Mouse (Mus musculus) adrenal gland, adult 18-20 months (tissue): ENCODE data around the gene Dennd4a. TPM values are rescaled to one million over a fixed set of nuclear protein-coding genes. Genes with fewer than 3 reads are reported as not detected.

ENCODE experiments used
- DNase-seq, 2 experiments: peaks; one replicate each; pipeline ENCODE4 v3.0.0; 2021 to 2022; ENCODE audit warnings: low spot score in 2 of 2
- long read RNA-seq, 2 experiments: library from polyadenylated mRNA; stranded (forward); transcript quantifications; one replicate each; pipeline ENCODE4 v2.0.0; 2021
- total RNA-seq, 2 experiments: library from RNA; stranded (reverse); gene quantifications; 1 replicate in 1 of 2; 2 replicates in 1 of 2; pipeline ENCODE4 v1.2.3; 2021

The Dennd4a gene
- total RNA-seq = 10 to 100 TPM; 15.9 to 18.9 TPM
- long read RNA-seq, experiment 1, partial matches to known transcripts = 0 of 1 reads
- long read RNA-seq, experiment 1, other reads (novel, unspliced or antisense) = 1 of 1 reads
- long read RNA-seq, experiment 2, partial matches to known transcripts = 0 of 2 reads
- long read RNA-seq, experiment 2, other reads (novel, unspliced or antisense) = 2 of 2 reads

DNA sequence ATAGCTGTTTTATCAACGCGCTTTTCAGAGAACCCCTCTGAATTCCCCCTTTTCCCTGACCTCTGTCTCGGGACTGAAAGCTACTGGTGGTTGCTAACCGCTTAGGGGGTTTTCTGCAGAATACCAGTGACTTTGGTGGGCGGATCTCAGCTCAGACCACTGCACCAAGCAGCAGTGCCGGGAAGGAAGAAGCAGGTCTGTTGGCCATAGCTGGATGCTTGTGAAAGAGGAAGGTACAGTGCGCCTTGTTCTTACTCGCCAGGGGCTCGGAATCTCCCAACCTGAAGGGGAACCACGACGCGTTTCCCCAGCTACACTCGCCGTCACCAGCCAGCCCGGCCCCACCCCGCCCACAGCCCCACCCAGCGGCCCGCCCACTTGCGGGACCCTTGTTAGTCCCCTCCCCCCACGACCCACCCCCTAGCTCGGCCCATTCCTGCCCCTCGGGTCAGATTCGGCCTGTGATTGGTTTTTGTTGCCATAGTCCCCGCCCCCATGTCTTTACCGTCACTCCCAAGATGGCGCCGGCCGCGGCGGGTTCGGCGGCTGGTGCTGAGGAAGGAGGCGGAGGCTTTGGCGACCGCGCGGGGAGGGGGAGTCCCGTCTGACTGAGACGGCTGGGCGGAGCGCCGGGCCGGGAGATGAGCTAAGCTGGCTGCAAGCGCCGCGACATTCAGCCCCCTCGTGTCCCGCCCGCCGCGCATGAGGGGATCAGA, at the start of gene Dennd4a:
TSS of gene Dennd4a (plus strand) at position 519 of the 716 bp plus-strand sequence.
- peak; percentile 95 to 96 for DNase-seq

DNA sequence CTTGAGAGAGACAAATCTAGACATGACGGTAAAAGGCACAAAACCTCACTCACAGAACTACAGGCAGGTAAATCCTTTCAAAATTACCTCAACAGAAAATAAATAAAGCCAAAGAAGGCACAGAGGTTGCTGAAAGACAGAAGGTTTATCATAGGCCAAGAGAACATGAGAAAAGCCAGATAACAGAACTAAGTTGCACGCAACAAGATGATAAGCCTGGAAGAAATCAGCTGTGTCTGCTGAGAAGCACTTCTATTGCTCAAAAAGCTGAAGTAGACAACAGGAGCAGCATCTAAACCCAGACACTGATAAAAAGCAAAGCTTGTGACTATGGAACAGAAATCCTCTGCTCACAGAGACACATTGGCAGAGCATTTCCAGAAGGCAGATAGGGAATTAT, 46.3 kb upstream of the Dennd4a start:
- DNase-seq = no peak

DNA sequence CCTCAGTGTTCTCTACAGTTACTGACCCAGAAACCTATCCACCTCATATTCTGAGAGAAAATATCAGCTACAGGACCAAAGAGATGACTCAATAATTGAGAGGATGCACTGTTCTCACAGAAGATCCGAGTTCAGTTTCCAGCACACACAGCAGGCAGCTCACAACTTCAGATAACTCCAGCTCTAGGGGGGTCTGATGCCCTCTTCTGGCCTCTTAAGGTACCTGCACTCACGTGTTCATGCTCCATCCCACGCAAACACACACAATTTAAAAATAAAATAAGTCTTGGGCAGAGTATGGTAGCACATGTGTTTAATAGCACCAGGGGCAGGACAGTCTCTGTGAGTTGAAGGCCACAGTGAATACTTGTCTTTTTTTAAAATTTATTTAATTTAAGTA, 45.0 kb upstream of the Dennd4a start:
- DNase-seq = no peak

DNA sequence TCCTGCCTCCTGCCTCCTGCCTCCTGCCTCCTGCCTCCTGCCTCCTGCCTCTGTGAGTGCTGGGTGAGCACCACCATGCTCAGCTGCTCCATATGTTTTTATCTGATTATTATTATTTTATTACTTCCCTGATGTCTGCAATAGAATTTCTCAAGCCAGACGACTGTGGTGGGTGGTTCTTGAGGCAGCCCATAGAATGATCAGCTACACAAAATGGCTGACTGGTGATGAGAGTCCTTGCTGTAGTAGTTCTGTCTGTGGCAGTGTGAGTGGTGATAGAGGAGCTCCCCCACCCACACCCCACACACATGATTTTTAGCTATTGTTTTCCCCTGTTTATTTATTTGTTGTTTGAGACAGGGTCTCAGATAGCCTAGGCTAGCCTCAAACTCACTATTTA, 43.3 kb upstream of the Dennd4a start:
- no peak for DNase-seq

DNA sequence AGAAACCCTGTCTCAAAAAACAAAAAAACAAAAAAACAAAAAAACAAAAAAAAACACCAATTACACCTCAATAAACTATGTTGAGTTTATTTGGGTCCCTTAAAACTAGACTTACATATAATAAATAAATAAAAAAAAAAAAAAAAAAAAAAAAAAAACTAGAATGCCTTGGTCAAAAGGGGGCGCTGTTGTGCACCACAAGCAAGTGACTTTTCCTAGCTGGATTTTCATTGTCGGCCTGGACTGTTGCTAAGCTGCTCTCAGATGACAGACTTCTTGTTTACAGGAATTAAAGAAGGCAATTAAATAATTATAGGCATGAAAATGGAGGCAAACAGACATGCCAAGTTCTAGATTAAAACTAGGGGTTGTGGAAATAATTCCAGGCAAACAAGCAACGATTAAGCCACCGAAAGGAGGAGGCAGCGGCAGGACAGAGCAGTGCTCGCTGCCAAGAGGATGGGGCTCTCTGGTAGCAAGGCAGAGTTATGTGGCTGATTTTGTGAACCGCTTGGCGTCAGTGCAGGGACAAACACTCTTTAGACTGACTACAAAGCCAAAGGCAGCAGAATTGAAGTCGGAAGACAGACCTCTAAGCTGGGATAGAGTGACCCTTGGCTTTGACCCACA, 42.0 kb upstream of the Dennd4a start:
- peak; percentile 28 to 40 for DNase-seq

DNA sequence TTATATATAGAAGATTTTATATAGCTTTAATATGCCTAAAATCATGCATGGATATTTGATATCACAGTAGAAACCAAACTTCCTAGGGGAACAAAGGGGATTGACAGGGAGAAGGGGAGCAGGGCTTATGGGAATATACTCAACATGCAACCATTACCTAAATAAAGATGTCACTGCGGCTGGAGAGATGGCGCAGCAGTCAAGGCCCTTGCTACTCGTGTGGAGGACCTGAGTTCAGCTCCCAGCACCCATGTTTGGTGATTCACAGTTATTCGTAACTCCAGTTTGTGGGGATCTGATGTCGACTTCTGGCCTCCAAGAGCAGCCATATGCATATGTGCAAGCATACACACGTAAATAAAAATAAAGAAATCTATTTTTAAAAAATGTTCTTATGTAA, 41.2 kb upstream of the Dennd4a start:
- DNase-seq = no peak

DNA sequence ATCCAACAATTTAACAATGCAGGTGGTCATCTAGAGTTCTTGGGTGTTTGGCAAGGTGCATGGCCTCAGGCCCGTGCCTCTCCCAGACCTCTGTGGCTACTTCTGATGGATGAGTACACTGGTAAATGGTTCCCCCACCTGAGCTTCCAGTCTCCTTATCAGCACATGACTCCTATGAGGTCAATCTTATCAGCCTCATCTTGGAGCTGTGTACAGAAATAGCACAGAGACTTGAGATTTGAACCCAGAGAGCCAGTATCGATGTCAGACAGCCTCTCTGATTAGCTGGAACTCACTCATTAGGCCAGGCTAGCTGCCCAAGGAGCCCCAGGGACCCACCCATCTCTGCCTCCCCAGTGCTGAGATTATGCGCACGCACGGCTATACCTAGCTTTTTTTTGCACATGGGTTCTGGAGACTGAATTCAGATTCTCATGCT, 40.7 kb upstream of the Dennd4a start:
- no peak for DNase-seq

DNA sequence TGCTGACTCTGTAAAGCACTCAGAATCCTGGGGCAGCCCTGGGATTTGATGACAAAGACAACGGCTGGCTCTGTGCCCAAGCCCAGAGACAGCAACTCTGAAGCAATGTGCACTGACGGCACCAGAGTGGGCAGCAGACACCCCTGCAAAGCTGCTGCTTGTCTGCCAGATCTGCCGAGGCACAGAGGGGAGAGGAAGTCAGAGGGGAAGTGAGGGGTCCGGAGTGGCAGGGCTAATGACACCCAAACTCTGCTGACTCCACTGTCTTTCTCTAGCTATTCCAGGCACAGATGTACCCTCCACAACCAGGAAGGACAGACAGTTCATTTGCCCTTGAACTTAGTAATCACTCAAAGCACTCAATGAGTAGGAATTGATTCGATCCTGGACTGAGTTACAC, 39.9 kb upstream of the Dennd4a start:
- peak; percentile 55 to 60 for DNase-seq

DNA sequence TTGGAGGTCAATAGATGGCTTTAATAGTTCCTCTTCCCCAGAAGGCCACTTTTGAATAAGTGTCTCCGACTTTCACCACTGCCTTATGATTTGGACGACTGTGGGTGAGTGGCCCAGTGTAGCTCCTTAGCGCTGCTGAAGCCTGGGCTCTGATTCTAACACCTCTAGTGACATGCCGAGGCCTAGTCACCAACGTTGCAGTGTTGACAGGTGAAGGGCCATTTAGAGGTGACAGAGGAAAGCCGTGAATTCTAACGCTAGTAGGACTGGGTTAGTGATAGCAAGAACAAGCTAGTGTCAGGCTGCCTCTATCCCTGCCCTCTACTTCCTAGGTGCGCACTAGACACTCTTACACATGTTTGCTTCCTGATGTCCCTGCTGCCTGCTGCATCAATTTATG, 37.9 kb upstream of the Dennd4a start:
- DNase-seq = no peak

DNA sequence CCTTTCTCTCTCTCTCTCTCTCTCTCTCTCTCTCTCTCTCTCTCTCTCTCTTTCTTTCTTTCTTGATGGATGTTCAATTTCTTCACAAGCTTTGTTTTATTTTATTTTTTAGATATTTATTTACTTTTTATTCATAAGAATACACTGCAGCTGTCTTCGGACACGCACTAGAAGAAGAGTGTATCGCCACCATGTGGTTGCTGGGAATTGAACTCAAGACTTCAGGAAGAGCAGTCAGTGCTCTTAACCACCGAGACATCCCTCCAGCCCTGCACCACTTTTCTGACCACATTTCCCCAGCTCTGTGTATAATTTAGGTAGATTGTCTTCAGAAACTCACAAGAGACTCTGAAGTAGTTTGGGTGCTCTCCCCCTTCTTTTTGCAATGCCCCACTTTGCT, 37.2 kb upstream of the Dennd4a start:
- no peak for DNase-seq

DNA sequence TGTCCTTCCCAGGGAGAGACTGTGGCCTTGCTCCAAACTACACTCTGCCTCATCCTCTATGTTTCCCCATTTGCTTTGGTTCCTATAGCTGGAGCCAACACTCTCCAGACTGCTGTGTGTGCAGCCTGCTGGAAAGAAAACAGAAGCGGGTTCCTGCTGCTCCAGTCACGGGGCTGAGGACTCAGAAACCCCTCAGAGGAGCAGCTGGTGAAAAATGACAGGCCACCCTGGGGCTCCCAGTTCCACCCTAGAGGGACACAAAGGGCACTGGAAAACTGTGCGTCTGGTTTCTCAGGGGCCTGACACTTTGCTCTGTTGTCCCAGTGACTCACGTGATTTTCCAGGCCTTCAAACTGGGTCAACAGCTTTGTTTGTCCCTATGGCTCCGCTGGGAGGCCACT, 36.7 kb upstream of the Dennd4a start:
- DNase-seq = no peak

DNA sequence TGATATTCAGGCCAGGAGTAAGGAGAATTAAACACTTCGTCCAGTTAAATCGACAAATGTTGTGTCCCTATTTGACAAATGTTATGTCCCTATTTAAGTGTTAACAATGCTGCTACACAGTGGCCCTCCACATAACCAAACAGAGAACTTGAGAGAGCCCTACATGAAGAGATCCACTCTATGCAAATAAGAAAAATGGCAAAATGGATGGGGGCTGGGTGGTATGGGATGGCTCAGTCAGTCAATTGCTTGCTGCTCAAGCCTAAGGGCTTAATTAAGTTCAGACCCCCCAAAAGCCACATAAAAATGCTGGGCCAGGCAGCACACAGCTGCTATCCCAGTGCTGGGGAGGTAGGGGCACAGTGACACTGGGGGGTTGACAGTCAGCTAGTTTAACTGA, 36.3 kb upstream of the Dennd4a start:
- no peak for DNase-seq

DNA sequence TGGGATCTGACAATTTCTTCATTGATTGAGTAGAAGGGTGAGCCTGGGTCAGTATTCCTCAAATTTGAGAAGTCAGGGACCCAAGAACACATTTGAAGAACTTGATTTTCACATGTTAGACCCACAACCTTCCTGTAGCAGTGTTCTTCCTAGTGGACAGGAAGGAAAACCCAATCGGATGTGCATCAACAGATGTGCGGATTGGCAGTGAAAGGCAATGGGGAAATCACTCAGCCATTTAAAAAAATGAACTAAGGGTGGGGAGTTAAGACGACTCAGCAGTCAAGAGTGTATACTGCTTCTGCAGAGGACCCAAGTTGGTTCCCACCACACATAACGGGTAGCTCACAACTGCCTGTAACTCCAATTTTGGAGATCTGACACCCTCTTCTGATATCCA, 35.6 kb upstream of the Dennd4a start:
- no peak for DNase-seq

DNA sequence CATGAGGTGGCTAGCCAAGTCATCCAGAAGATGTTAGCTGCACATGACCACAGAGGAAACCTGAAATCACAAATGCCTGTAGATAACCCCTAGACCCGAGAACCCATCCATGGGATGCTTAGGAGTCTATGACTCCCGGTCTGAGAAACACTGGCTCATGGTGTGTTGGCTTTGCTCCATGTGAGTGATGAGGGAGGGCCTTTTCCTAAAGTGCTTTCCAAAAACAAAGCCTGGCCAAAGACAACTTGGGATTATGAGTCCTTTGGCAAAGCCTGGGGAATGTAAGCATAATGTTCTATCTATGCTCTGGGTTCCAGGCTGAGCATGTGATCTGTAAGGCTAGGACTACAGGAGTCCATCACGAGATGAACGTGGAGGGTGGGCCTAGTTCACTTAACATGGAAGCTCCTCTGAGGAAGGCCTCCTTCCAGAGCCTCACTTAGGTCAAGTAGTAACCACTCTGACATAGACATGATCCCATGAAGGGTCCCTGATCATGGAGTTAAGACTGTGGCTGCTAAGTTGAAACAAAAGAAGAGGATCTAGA, 33.6 kb upstream of the Dennd4a start:
- DNase-seq = no peak

DNA sequence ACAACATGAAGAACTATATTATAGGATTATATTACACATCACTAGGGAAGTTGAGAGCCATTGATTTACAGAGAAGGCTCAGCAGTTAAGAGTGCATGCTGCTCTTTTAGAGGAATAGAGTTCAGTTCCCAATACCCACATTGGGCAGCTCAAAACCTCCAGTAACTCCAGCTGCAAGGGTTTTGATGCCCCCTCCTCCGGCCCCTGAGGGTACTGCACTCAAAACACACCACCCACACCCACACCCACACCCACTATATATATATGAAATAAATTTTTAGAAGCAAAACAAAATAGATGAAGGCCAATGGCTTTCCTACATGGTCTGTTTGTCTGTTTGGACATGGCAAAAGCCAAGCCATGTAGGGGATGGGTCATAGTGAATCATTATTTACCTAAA, 33.0 kb upstream of the Dennd4a start:
- no peak for DNase-seq

DNA sequence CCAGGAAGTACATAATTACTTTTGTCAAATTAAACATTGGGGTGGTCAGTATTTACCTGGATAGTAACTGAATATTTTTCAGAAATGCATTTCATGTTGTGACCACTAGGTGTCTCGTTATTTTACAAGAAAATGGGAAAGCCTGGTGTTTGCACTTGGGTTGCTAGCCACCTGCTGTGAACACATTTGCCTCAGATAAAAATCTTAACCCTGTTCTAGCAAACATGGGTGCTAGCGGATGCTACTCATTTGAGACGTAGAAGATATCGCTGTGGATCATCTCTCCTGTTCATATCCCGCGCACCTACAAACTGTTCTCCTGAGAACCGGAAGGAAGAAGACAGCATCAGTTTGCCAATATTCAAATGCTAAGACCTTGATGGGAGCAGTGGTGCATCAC, 31.5 kb upstream of the Dennd4a start:
- no peak for DNase-seq

DNA sequence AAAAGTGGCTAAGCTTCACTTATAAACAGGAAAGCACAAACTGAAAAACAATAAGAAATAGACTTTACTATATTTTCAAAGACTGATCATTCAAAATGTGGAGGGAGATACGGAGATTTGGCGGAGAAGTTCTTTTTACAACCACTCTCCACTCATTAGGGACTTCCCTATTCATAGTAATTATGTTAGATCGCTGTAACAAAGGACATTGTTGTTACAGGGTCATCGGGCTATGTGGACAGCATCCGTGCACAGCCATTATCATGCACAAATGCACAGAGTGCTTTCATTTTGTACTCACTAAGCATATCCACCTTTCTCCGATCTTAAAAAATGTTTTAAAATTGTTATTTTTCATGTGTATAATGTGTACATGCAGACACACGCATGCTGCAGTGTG, 27.6 kb upstream of the Dennd4a start:
- DNase-seq = no peak

DNA sequence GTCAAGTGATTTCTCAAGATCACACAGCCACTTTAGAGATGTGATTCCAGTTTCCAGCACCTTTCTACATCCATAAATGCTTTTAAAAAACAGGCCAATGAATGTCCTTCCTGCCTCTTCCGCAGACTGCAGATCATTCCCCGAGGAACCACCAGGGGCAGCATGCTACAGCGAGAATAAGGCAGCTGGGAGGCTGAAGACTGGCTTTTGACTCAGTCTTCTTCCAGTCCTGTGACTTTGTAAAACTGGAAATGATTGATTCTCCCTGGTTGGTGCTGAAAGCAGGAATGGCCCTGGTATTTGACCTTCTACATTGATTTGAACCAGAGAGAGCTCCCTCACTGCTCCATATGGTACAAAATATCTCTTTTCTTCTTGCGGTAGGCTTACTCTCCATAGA, 26.3 kb upstream of the Dennd4a start:
- peak; percentile 71 to 73 for DNase-seq

DNA sequence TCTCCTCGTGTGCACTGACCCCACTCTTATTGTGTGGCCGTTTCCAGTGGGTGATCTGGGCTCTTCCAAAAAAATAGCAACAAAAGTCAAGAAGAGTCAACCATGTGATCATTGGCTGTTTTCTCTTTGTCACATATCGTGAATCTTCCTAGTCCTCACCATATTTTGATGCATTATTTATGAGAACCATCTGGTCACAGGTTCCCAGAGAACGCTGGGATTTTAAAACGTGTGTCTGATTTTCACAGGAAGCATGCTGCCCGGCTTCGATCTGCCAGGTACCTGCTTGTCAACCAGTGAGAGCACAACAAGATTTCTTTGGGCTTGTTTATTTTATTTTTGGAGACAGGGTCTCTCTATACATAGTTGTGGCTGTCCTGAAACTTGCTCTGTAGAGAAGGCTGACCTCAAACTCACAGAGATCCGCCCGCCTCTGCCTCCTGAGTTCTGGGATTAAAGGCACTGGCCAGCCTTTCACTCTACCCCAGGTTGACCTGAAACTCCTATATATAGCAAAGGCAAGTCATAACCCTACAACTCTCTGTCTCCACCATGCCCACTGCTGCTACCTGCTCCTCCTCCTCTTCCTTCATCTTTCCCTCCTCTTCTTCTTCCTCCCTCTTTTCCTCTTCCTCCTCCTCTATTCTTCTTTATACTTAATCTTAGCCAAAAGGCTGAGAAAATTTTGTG, 24.8 kb upstream of the Dennd4a start:
- no peak for DNase-seq

DNA sequence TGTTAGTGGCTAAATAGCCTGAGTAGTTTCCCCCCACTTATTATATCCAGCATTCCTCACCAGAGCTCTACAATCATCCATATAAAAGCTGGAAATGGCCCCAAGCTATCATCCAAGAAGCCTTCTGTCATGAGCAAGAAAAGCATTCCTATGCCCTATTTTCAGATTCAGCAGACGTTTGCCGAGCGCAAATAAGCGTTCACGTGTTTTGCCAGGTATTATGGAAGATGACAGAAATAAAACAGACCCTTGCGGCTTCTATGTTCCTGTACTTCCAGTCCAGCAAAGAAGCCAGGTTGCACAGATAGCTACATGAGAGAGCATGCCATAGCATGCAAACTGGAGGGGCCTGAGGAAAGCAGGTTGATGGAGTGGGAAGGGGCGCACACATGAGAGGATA, 23.1 kb upstream of the Dennd4a start:
- no peak for DNase-seq

DNA sequence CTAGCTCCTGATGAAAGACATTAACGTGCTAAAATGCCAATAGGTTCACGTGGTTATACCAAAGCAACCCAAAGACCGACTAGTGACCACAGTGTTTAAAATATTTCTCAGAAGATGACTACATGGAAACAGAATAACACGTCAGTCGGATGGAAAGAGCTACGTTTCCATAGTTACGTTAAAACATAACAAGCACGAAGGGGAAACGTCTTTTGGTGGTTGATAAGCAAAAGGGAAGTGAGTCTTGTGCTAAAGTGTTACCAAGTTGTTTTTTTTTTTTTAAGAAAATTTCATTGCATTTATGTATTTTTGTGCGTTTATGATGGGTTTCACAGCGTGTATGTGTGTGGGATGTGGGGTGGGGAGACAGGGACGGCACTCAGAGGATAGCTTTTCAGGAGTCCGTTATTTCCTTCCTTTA, 21.8 kb upstream of the Dennd4a start:
- DNase-seq = no peak
